Mouse (Mus musculus): ENCODE results near the gene Mill1.
"Not testable (repeated sequence)": the region's sequence is repeated elsewhere in the genome, so short reads cannot be mapped to it uniquely, and the experiment has no call there.

Gene Mill1

GRCm38 (mm10) chr7:18245047-18245446 is at the start of gene Mill1:
TSS of gene Mill1 (plus strand) at chr7:18245347.
- DNase-seq (ENCODE audit: extremely low read depth, insufficient read length, low spot score) = no peak

GRCm38 (mm10) chr7:18210938-18211337 is 34.2 kb upstream of the Mill1 start:
- no peak for DNase-seq (ENCODE audit: extremely low read depth, insufficient read length, low spot score)

- DNase-seq (ENCODE audit: extremely low read depth, insufficient read length, low spot score) = no peak
Observed at GRCm38 (mm10) chr7:18214699-18215098, 30.4 kb upstream of the Mill1 start.

GRCm38 (mm10) chr7:18238561-18238960 is 6.6 kb upstream of the Mill1 start:
- DNase-seq (ENCODE audit: extremely low read depth, insufficient read length, low spot score) = no peak

- no peak for DNase-seq (ENCODE audit: extremely low read depth, insufficient read length, low spot score)
Observed at GRCm38 (mm10) chr7:18241217-18241616, 3.9 kb upstream of the Mill1 start.

- not testable (repeated sequence) for DNase-seq (ENCODE audit: extremely low read depth, insufficient read length, low spot score)
Observed at GRCm38 (mm10) chr7:18243959-18244573, 1.1 kb upstream of the Mill1 start.

GRCm38 (mm10) chr7:18260219-18260618 is 15.1 kb downstream of the Mill1 start:
- no peak for DNase-seq (ENCODE audit: extremely low read depth, insufficient read length, low spot score)

- no peak for DNase-seq (ENCODE audit: extremely low read depth, insufficient read length, low spot score)
Observed at GRCm38 (mm10) chr7:18265089-18265488, 19.9 kb downstream of the Mill1 start.

All from 3134 (cell line).